Mouse (Mus musculus) spleen, adult 12 weeks (tissue): ENCODE measurements around the gene Fmn2.

Experiments used
- DNase-seq: peaks from one replicate; pipeline ENCODE4 v3.0.0; 2022; ENCODE audit warnings: low spot score

Gene Fmn2

DNA sequence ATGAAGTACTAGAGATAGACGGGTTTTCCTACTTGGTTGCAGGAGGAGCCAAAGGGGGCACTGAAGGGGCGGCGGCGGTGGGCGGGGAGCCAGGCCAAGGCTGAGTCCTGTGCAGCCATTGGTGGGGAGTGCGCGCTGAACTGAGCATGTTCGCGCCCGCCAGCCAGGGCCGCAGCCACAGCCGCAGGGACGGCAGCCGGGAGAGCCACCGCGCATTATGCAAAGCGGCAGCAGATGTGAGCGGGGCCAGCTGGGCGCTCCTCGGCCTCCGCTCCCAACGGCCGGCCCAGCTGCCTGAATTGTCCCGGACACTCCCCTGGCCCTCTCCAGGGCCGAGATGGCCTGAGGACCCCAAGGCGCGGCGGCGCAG, at the start of gene Fmn2:
TSS of gene Fmn2 (plus strand) at position 165 of the 370 bp plus-strand sequence.
- no peak for DNase-seq

GRCm38 (mm10) chr1:174455100-174455499, 46.5 kb upstream of the Fmn2 start:
- DNase-seq, result no peak

DNA sequence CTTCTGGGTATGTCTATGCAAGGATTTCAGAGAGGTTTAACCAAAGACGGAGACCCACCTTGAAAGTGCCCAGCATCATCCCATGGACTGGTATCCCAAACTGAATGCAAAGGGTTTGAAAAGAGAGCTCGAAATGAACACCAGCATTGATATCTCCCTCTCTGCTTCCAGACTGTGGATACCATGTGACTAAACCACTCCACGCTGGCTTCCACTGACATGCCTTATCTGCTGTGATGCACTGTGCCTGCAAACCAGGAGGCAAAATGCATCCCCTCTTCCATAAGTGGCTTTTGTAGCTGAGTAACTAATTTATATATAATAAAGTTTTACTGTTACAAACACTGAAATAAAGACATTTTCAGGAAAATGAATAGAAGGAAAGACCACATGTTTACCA, 36.2 kb upstream of the Fmn2 start:
- no peak for DNase-seq

DNA sequence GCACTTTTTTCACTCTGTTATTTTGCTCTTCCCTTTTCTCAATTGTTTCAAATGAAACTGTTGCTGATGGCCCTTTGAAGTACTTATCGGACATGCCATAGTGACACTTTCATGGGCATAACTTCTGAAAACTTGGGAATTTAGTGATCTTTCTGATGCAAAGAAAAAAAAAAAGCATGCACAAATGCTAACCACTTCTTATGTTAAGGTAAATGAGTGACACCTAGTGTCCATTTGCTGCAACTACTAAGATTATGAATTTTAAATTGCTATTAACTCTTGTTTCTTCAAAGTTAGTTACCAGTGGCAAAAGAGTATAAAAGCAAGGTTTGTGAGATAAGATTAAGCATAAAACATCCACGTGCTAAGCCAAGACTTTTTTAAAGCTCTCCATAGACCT, 35.4 kb upstream of the Fmn2 start:
- DNase-seq, result no peak

DNA sequence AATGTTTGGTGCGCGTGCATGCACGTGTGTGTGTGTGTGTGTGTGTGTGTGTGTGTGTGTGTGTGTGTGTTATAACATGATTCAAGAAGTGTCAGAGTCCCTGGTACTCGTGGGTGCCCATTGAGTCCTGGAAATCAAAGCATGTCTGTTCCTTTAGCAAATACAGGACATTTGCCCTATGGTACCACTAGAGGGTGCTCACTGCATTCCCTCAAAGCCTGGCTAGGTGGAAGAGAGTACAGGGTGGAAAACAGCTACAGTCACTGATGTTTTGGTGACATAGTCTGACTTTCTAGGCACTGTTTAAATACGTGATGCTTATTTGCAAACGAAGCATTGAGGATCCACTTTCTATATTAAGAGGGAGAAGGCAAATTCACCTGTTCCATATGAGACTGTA, 31.9 kb upstream of the Fmn2 start:
- DNase-seq, result no peak

DNA sequence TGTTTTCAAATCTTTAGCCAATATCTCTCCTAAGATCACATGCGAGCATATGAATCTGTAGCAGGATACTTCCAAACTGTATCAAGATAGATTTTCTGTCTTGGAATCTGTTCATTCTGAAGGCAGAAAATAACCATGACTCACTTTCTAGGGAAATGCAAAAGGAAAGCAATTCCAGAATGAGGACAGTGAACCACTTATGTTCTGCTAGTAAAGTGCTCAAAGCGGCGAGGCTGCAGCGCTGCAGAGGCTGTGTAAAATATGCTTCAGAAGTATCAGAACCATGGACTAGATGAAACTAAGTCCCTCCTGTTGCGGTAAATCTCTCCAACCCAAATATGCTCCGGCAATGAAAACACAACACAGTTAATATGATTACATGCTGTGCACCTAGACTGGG, 19.1 kb upstream of the Fmn2 start:
- DNase-seq, result no peak

DNA sequence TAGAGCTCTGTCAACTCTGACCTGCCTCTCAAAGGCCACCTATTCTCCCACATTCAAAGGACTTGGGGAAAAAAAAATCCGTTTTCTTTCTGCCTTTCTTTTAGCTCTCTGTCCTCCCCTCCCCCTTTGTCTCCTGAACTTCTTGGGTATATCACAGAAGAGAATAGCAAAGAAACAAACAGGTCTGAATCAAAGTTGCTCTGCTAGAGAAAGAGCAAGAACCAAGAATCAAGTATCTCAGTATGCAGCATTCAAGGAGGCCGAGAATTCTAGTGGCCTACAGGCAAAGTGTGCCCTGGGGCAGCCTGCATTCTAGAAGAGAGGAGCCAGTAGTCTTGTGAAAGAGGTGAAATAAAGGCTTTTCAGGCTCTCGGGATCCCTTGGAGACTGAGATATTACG, 1.6 kb upstream of the Fmn2 start:
- DNase-seq, result no peak

DNA sequence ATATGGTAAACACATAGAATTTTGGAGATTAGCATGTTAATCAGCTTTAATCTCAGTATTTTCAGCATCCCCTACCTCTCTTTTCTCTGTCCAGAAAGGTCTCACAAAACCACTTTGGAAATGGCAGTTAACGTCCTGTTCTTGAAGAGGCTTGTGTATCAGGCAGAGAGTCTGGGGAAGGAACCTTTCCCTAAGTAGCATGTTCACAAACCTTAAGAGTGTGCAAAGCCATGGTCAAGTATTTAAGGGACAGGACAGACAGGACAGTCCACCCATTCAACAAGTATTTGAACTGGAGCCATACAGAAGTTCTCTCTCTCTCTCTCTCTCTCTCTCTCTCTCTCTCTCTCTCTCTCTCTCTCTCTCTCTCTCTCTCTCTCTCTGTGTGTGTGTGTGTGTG, 614 bp upstream of the Fmn2 start:
- DNase-seq, result no peak

DNA sequence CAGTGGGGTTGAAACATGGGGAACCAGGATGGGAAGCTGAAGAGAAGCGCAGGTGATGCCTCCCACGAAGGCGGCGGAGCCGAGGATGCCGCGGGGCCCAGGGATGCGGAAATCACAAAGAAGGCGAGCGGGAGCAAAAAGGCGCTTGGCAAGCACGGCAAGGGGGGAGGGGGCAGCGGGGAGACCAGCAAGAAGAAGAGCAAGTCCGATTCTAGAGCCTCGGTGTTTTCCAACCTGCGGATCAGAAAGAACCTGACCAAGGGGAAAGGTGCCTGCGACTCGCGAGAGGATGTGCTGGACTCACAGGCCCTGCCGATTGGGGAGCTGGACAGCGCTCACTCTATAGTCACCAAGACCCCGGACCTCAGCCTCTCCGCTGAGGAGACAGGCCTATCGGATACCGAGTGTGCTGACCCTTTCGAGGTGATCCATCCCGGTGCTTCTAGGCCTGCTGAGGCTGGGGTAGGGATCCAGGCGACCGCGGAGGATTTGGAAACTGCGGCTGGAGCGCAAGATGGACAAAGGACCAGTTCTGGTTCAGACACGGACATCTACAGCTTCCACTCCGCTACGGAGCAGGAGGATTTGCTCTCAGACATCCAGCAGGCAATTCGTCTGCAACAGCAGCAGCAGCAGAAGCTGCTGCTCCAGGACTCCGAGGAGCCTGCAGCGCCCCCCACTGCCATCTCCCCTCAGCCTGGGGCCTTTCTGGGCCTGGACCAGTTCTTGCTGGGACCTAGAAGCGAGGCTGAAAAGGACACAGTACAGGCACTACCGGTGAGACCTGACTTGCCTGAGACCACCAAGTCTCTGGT, 613 bp downstream of the Fmn2 start:
- DNase-seq, result no peak

- DNase-seq, result no peak
Measured at GRCm38 (mm10) chr1:174502846-174503745, 1.5 kb downstream of the Fmn2 start.

DNA sequence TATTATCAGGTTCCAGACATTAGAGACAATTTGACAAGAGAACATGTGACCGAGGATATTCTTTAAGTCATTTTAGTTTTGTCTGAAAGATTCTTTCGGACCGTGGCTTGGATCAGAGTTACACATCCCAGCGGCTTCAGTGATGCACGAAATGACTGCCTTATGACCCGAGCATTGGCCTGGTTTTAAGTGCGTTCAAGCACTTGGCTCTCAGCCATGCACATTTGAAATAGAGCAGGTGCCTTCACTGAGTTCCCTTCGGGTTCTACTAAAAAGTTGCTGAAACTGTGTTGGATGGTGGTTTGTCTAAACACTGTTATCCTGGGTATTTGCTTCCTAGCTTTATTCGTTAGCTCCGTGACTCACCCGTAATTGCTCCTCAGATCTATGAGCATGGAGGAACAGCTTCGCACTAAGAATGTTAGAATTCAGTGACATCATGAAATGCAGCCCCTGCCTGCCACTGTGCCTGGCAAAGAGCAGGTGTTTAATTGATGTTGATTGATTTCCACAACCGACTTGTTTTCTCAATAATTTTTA, 7.0 kb downstream of the Fmn2 start:
- DNase-seq, result no peak

GRCm38 (mm10) chr1:174513419-174513818, 11.8 kb downstream of the Fmn2 start:
- DNase-seq, result no peak

GRCm38 (mm10) chr1:174521976-174522770, 20.5 kb downstream of the Fmn2 start:
- DNase-seq, result no peak

GRCm38 (mm10) chr1:174522809-174523511, 21.3 kb downstream of the Fmn2 start:
- no peak for DNase-seq

DNA sequence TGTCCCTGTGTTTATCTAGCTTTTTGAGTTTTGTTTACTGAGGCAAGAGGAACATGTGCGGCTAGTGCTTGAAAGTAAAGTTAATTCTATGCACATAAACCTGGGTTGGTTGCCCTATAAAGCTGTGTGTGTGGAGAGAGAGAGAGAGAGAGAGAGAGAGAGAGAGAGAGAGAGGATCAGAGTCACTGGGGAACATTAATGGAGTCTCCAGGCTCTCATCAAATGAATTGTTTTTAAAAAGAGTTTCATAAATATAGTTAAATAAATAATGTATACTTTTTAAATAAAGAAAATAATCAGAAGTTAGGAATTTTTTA, 21.8 kb downstream of the Fmn2 start:
- no peak for DNase-seq

DNA sequence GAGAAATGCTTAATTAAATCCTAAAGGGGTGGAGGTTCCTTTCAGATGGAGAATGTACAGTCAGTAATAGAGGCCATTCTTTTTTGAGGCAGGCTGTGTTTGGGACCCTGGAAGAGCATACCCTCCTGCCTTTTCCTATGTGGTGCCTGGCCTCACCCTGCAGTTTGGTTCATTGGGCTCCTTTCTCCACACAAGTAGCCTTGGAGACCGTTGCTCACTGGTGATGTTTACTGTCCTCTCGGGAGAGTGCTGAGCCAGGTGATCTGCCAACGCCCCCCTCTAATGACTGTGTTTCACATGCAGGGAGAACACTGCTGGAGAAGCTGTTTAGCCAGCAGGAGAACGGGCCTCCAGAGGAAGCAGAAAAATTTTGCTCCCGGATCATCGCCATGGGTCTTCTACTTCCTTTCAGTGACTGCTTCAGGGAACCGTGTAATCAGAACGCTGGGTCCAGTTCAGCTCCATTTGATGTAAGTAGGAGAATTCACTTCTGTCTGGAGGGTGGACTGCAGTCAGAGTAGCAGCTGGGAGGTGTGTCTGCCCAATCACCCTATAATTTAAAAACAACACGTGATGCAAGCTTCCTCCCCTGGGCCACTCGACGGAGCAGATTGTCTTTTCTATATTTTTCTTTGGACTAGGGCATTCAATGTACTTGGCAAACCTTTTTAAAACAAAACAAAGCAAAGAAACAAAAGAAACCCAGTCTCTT, 35.3 kb downstream of the Fmn2 start:
- DNase-seq, result no peak

DNA sequence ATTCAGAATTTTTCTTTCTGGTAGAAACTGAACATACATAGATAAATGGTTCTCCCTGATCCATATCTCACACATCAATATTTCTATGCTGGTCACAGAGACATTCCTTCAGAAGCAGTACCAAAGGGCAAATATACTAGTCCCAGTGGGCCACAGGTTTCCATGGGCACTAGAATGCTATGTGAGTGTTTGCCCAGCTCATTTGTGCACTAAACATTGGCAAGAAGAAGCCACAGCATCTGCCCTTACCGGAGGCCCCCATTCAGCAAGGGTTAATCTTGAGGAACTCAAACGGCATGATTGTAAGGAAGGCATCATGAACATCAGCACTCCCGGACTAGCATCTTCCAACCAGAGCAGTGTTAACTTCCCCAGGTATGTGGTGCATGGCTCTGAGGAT, 35.9 kb downstream of the Fmn2 start:
- no peak for DNase-seq

DNA sequence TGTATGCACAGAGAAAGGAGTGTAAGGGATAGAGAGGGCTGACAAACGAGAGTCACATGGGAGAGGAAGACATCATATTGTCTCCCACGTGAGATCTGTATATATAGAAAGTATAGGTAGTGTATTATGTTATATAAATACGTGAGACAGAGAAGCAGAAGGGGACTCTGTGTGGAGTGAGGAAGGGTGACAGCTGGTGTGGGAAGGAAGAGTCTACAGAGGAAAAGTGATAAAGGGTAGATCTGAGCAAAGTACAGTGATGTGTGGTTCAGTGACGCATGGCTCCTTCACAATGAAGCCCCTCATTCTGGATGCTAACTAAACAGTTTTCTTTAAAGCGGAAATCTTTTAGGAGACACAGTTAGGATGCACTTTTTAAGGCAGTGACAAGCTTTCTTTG, 46.7 kb downstream of the Fmn2 start:
- no peak for DNase-seq

- DNase-seq, result no peak
Measured at GRCm38 (mm10) chr1:174553272-174554007, 51.8 kb downstream of the Fmn2 start.

DNA sequence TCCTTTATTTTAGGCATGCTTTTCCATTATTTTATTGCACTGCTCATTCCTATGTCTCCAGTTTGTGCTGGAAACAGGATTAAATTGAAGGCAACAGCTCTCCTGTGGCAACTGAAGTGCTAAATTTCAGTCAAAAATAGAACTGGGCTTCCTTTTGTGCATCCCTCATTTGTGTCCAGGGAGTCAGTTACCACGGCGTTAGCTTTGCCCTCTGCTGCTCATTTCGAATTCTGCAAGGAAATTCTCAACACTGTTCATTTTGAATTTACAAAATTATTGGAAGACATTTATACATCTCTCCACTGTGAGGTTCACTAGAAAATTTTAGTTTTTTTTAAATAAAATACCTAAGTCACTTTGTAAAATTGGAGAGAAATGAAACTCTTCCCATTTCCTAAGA, 53.8 kb downstream of the Fmn2 start:
- no peak for DNase-seq
